Mouse (Mus musculus) hindbrain, embryonic 13.5 days (tissue): Measurements from ENCODE around the gene Dzip1. TPM values are rescaled to one million over a fixed set of nuclear protein-coding genes. Genes with fewer than 3 reads are reported as not detected.

ENCODE experiments used
- ATAC-seq: fragments of 200-750 bp; cut with Nextera tagmentation; 2 replicates; pipeline ENCODE4 v1.8.0; 2017; ENCODE audit warnings: moderate TSS enrichment; ENCODE audit not compliant: low FRiP score
- H3K27ac ChIP-seq: fragments of 300-500 bp; sonication (generic); 2 replicates; pipeline ENCODE4 v1.5.1; 2015; ENCODE audit warnings: inconsistent platforms, mild to moderate bottlenecking, moderate library complexity
- H3K27me3 ChIP-seq: fragments of 300-500 bp; sonication (generic); 2 replicates; pipeline ENCODE4 v1.6.1; 2015; ENCODE audit warnings: mild to moderate bottlenecking, inconsistent platforms
- H3K36me3 ChIP-seq: fragments of 300-500 bp; sonication (generic); 2 replicates; pipeline ENCODE4 v1.6.1; 2015; ENCODE audit warnings: mild to moderate bottlenecking, inconsistent platforms
- H3K4me1 ChIP-seq: fragments of 300-500 bp; sonication (generic); replicated peaks from 2 replicates; pipeline ENCODE4 v1.6.1; 2015; ENCODE audit warnings: inconsistent platforms
- H3K4me2 ChIP-seq: fragments of 300-500 bp; sonication (generic); 2 replicates; pipeline ENCODE4 v1.6.1; 2015; ENCODE audit warnings: inconsistent platforms, mild to moderate bottlenecking, moderate library complexity
- H3K4me3 ChIP-seq: fragments of 300-500 bp; sonication (generic); 2 replicates; pipeline ENCODE4 v1.5.1; 2015; ENCODE audit warnings: mild to moderate bottlenecking, inconsistent platforms
- H3K9ac ChIP-seq: fragments of 300-500 bp; sonication (generic); 2 replicates; pipeline ENCODE4 v1.6.1; 2015; ENCODE audit warnings: mild to moderate bottlenecking, inconsistent platforms
- H3K9me3 ChIP-seq: fragments of 300-500 bp; sonication (generic); 2 replicates; pipeline ENCODE4 v1.6.1; 2016; ENCODE audit warnings: inconsistent platforms
- WGBS: fragments of 180-500 bp; shearing (Covaris S2); methylation state at CpG from one replicate; pipeline ENCODE4 v1.1.7; 2015; 5-methylcytosine and 5-hydroxymethylcytosine counted together
- polyA plus RNA-seq: library from polyadenylated mRNA; unstranded; fragments of >200 nt; fragmentation: Nextera tagmentation; extraction: Ambion mirVana; gene quantifications from 2 replicates; pipeline ENCODE4 v1.2.1, GENCODE M21; 2015

Dzip1 gene
- polyA plus RNA-seq, 1 experiment from 2014 or later: 56.3 TPM

DNA sequence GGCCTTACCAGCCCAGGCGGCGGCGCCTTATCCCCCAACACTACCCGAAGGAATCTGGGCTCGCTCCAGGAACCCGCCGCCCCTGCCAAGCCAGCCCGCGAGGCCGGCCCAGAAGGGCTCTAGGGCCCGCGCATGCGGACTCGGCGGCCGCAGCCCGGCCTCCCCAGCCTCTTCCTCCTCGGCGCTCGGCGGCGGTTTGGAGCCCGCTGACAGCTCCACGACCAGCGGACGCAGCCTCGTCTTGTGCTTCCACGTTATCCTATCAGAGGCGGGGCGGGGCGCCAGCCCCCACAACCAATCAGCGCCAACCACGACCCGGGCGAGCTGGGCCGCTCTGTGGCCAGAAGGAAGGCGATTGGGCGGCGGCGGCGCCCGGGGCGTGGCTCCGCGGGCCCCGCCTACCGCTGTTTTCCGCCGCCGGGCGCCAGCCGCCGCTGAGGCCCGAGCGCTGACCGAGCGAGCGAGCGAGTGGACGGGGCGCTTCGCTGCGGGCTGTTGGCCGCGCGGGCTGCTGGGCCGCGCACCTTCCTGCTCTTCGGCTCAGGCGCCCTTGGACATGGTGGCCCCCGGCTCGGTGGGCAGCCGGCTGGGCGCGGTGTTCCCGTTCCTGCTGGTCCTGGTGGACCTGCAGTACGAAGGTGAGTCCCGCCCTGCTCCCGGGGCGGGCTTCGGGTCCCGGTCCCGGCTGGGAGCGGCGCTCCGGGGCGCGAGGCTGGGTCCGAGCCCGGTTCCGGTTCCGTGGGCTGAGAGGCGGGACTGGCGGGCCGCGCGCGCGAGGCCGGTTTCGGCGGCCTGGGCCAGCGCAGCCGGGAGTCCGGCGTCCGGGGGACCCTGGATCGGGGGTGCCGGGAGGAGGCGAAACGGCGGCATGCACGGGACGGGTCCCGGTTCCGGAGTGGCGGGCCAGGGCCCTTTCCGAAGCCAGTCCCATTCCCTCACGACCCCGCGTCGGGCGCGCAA lies 12.6 kb upstream of the Dzip1 start, which contains the start of gene Dnajc3:
Dnajc3 (plus strand) TSS at position 444 of the 960 bp plus-strand sequence.
- Histone ChIP-seq H3K9ac (peak within 1 kb of the TSS; percentile 94), H3K4me1 (peaks cover 33% of the 10 kb centered on the region), H3K27me3 (no peaks in the 10 kb centered on the region; the same call in 1 of the 2 replicates), H3K36me3 (no peaks in the 10 kb centered on the region), H3K27ac (peak within 1 kb of the TSS; percentile 92), H3K4me3 (peak within 1 kb of the TSS; percentile 95), H3K9me3 (no peaks in the 10 kb centered on the region), H3K4me2 (peak within 1 kb of the TSS; percentile 71)
- WGBS: under 1% methylated on average over 119 of the region's 124 CpGs
- ATAC-seq: peak; percentile 100

DNA sequence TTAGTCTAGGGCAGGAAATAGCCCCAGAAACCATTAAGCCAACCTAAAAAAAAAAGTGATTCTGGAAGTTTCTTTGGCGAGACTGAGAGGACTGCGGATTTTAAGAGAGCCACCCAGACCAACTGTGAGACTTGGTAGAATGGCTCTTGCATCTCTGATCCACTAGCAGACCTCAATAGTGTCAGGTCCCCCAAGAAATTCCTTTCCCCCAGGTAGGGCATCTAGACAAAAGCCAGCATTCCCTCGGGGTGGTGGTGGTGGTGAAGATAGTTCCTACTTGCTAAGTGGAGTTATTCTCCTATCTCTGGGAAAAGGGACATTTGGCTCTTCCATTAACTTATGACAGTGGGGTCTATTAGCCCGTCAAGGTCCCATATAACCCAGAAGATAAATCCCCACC lies 11.7 kb upstream of the Dzip1 start:
- Histone ChIP-seq H3K4me3 (peak overlapping the region; percentile 95), H3K36me3 (no peaks in the 10 kb centered on the region), H3K27me3 (no peaks in the 10 kb centered on the region; the same call in 1 of the 2 replicates), H3K27ac (peak overlapping the region; percentile 91; the same call in 1 of the 2 replicates), H3K4me2 (peak overlapping the region; percentile 71), H3K9me3 (no peaks in the 10 kb centered on the region), H3K4me1 (peaks cover 30% of the 10 kb centered on the region), H3K9ac (peak overlapping the region; percentile 77)
- peak; percentile 11; the same call in 1 of the 2 replicates for ATAC-seq
- 38% methylated on average over 4 of the region's 4 CpGs for WGBS

DNA sequence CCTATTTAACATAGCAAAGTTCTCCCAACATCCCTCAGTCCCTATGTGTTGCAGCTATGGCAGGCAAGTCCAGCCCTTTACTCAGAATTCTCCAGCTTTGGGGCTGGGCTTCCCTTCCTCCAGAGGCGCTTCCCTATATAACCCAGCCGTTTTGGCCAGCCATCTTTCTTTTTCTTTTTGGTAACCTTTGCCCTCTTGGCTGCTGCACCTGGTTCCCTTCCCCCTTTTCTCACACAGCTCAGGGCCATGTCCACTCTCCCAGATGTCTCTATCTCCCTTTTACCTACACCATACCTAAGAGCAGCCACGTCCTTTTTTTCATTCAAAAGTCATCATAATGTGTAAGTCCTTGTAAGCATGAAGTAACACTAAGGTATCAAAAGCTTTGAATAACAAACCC lies 11.0 kb upstream of the Dzip1 start:
- no peaks in the 10 kb centered on the region for H3K36me3 ChIP-seq
- H3K27ac ChIP-seq: no peak overlapping the region
- no peak overlapping the region for H3K4me3 ChIP-seq
- H3K4me1 ChIP-seq: peaks cover 29% of the 10 kb centered on the region
- no peaks in the 10 kb centered on the region; the same call in 1 of the 2 replicates for H3K27me3 ChIP-seq
- no peak overlapping the region for H3K4me2 ChIP-seq
- no peak overlapping the region for H3K9ac ChIP-seq
- WGBS: 64% methylated on average over 3 of the region's 3 CpGs
- no peak for ATAC-seq
- no peaks in the 10 kb centered on the region for H3K9me3 ChIP-seq

DNA sequence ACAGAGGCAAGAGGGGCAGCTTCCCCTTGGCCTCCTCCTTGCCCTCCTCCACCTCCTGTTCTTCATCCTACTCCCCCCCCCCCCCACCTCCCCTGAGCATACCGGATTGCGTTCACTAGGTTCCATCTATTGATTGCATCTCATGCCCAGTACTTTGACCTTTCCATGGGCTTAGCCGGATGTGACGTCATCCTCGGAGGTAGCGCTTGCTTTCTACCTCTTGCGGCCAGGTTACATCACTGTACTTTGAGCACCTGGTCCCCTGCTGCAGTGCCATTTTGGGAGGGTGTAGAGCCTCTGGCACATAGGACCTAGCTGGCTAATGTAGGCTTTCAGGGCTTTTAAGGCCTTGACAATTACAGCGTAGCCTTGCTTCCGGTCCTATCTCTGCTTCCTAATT lies 9.4 kb upstream of the Dzip1 start:
- Histone ChIP-seq H3K27ac (no peak overlapping the region), H3K4me3 (no peak overlapping the region), H3K9ac (no peak overlapping the region), H3K27me3 (no peaks in the 10 kb centered on the region; the same call in 1 of the 2 replicates), H3K4me1 (peaks cover 18% of the 10 kb centered on the region), H3K36me3 (no peaks in the 10 kb centered on the region), H3K4me2 (no peak overlapping the region), H3K9me3 (no peaks in the 10 kb centered on the region)
- no peak for ATAC-seq
- WGBS: 89% methylated on average over 9 of the region's 9 CpGs

DNA sequence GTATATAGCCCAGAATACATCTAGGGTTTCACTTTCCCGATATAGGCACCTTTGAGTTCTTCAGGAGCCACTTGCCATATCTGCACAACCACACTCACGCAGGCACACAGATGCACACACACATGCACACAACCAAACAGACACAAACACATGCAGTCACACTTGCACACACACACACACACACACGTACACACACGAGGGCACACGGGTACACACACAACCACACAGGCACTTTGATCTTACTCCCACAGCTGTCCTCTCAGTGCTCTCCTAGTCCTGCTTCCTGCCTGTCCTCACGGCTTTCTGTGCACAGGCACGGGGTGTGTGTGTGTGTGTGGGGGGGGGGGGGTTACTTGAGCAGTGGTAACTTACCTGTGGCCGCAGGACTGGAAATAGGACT lies 7.7 kb upstream of the Dzip1 start:
- no peaks in the 10 kb centered on the region; the same call in 1 of the 2 replicates for H3K27me3 ChIP-seq
- ATAC-seq: no peak
- peaks cover 6% of the 10 kb centered on the region for H3K4me1 ChIP-seq
- no peak overlapping the region for H3K4me2 ChIP-seq
- no peak overlapping the region for H3K27ac ChIP-seq
- H3K4me3 ChIP-seq: no peak overlapping the region
- H3K9me3 ChIP-seq: no peaks in the 10 kb centered on the region
- no peak overlapping the region for H3K9ac ChIP-seq
- H3K36me3 ChIP-seq: no peaks in the 10 kb centered on the region
- WGBS: 71% methylated on average over 7 of the region's 8 CpGs

DNA sequence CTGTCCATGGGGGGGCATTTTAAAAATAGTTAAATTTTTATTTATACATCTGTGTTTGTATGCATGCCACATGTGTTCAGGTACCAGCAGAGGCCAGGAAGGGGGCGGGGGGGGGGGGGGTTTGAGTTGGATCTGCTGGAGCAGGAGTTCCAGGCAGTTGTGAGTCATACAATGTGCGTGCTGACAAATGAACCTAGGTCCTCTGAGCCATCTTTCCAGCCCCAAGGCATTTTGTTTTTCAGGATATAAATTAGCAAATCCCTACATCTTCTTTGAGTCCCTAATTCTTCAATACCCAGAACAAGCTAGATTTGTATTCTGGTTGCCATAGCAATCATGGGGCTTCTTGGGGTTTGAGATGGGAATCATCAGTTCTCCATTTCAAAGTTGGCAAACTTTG lies 5.9 kb upstream of the Dzip1 start:
- Histone ChIP-seq H3K9me3 (no peaks in the 10 kb centered on the region), H3K27me3 (no peaks in the 10 kb centered on the region; the same call in 1 of the 2 replicates), H3K4me2 (no peak overlapping the region), H3K36me3 (no peaks in the 10 kb centered on the region), H3K27ac (no peak overlapping the region), H3K4me3 (no peak overlapping the region), H3K9ac (no peak overlapping the region), H3K4me1 (no peaks in the 10 kb centered on the region)
- ATAC-seq: no peak
- 69% methylated on average over 2 of the region's 2 CpGs for WGBS

DNA sequence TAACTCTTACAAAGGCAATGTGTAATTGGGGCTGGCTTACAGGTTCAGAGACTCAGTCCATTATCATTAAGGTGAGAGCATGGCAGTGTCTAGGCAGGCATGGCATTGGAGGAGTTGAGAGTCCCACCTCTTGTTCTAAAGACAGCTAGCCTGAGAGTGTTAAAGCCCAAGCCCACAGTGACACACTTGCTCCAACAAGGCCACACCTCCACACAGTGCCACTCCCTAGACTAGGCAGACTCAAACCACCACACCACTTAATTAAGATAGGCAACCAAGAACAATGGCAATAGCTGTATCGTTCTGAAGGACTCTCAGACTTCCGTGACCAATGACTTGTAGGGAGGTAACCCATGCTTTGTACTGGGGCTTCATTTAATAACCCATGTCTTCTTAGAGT lies 5.5 kb upstream of the Dzip1 start:
- no peaks in the 10 kb centered on the region for H3K9me3 ChIP-seq
- H3K4me2 ChIP-seq: no peak overlapping the region
- no peaks in the 10 kb centered on the region; the same call in 1 of the 2 replicates for H3K27me3 ChIP-seq
- WGBS: 84% methylated on average over 2 of the region's 2 CpGs
- no peak overlapping the region for H3K27ac ChIP-seq
- H3K4me3 ChIP-seq: no peak overlapping the region
- H3K9ac ChIP-seq: no peak overlapping the region
- H3K4me1 ChIP-seq: peaks cover 3% of the 10 kb centered on the region
- no peak for ATAC-seq
- no peaks in the 10 kb centered on the region for H3K36me3 ChIP-seq

DNA sequence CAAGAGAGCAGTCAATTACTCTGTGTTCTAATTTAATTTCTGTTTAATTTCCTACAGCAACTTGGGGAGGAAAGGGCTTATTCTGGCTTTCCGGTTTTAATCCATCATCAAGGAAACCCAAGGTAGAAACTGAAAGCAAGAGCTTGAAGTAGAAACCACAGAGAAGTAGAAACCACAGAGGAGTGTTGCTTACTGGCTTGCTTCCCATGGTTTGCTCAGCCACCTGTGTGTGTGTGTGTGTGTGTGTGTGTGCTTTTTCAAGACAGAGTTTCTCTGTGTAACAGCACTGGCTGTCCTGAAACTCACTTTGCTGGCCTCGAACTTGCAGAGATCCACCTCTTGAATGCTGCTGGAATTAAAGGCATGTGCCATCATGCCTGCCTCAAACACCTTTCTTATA lies 4.5 kb upstream of the Dzip1 start:
- Histone ChIP-seq H3K9me3 (no peaks in the 10 kb centered on the region), H3K4me1 (peaks cover 7% of the 10 kb centered on the region), H3K9ac (no peak overlapping the region), H3K27me3 (no peaks in the 10 kb centered on the region), H3K36me3 (no peaks in the 10 kb centered on the region), H3K4me3 (no peak overlapping the region), H3K4me2 (no peak overlapping the region), H3K27ac (no peak overlapping the region)
- 94% methylated on average over 2 of the region's 2 CpGs for WGBS
- no peak for ATAC-seq

DNA sequence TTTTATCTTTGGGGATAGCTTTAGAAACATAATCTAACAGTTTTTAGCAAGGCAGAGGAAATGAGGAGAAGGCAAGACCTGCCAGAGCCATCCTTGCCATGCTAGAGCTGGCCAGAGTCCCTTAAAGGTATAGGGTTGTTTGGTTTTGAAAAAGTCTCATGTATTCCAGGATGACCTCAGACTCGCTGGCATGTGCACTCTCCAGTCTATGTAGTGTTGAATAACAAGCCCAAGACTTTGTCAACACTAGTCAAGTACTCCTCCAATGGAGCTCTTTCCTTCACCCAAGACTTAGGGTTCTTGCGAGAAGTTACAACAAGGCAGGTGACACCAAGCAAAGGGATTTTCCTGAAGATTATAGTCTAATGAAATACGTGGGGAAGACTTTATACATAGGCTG lies 3.3 kb upstream of the Dzip1 start:
- Histone ChIP-seq H3K27me3 (no peaks in the 10 kb centered on the region), H3K4me1 (peaks cover 18% of the 10 kb centered on the region), H3K27ac (no peak overlapping the region), H3K4me3 (no peak overlapping the region), H3K9me3 (no peaks in the 10 kb centered on the region), H3K4me2 (no peak overlapping the region), H3K9ac (no peak overlapping the region), H3K36me3 (no peaks in the 10 kb centered on the region)
- ATAC-seq: no peak
- 90% methylated on average over 3 of the region's 3 CpGs for WGBS

DNA sequence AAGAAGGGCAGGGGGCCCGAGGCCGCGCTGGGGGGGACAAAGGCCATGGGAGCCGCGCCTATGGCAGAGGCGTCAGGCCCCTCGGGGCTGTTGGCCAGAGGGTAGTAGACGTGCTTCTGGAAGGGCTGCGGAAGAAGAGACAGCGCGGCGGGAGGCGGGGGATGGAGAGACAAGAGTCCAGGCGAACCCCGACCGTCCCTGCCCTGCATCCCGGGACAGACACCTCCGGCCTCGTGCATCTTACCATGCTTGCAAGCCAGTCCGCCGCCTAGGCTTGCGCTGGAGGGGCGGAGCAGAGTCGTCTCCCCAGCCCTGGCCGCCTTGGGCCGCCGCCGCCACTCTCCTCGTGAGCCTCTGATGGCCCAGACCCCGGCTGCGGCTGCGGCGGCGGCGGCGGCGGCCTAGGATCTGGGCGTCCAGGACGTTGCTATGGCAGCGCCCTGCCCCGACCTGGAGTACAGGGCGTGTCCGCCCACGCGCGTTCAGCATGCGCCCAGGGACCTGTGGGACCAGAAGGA lies 2.5 kb downstream of the Dzip1 start:
- no peaks in the 10 kb centered on the region for H3K9me3 ChIP-seq
- H3K4me3 ChIP-seq: peak overlapping the region; percentile 75
- no peak overlapping the region for H3K27ac ChIP-seq
- H3K9ac ChIP-seq: peak overlapping the region; percentile 79
- ATAC-seq: peak; percentile 23
- H3K27me3 ChIP-seq: no peaks in the 10 kb centered on the region
- H3K4me2 ChIP-seq: peak overlapping the region; percentile 96
- peaks cover 51% of the 10 kb centered on the region for H3K4me1 ChIP-seq
- peaks cover 12% of the 10 kb centered on the region for H3K36me3 ChIP-seq
- WGBS: under 1% methylated on average over 47 of the region's 47 CpGs

DNA sequence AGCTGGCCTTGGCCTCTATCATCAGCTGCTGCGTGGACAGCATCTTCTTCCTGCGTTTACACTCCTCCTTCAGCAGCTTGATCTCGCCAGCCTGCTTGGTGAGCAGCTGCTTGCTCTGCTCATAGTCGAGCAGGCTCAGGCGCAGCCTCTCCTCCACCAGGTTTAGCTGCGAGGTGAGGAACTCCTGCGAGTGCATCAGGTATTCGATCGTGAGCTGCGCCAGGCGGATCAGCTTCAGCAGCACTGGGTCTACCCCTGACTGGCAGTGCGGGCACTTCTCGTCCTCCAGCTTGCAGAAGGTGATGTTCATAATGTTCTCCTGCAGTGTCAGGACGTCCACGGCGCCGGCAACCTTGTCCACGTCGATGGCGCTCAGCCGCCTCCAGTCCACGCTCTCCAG lies 3.0 kb downstream of the Dzip1 start:
- Histone ChIP-seq H3K36me3 (peaks cover 17% of the 10 kb centered on the region), H3K27me3 (no peaks in the 10 kb centered on the region), H3K4me2 (peak overlapping the region; percentile 96), H3K4me3 (peak overlapping the region; percentile 75), H3K9me3 (no peaks in the 10 kb centered on the region), H3K27ac (no peak overlapping the region), H3K9ac (peak overlapping the region; percentile 79), H3K4me1 (peaks cover 51% of the 10 kb centered on the region)
- no peak for ATAC-seq
- WGBS: 20% methylated on average over 22 of the region's 22 CpGs

DNA sequence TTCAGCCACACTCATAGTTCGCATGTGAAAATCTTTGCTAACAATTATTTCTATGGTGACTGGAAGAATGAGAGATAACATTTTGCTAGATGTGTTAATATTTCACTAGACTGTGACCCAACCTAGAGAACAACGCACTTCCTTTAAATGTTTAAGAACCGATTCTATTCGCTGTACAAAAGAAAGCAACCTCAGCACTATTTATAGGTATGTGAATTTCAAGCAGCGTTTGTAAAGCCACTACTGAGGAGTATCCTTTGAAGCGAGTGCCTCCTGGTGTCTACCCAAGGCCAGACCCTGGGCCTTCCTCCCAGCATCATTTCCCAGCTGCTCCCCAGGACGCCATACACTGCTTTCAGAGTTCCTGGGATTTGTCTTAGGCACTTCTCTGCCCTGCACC lies 4.6 kb downstream of the Dzip1 start:
- ATAC-seq: no peak
- 63% methylated on average over 7 of the region's 7 CpGs for WGBS
- Histone ChIP-seq H3K9ac (0 out of 2 replicates have a peak overlapping the region, but pooled peaks have one; percentile 31), H3K27ac (no peak overlapping the region), H3K4me3 (0 out of 2 replicates have a peak overlapping the region, but pooled peaks have one; percentile 75), H3K27me3 (no peaks in the 10 kb centered on the region), H3K9me3 (no peaks in the 10 kb centered on the region), H3K4me1 (peaks cover 46% of the 10 kb centered on the region), H3K4me2 (peak overlapping the region; percentile 96), H3K36me3 (peaks cover 30% of the 10 kb centered on the region)
